Mouse (Mus musculus) urinary bladder, postnatal 4 days (tissue): ENCODE results near the gene Gpatch8.

Experiments
- DNase-seq, 2 experiments: peaks; one replicate each; pipeline ENCODE4 v3.0.0; 2021 to 2022; ENCODE audit warnings: low spot score in 2 of 2

Gpatch8 gene

GRCm38 (mm10) chr11:102496732-102497131 is 59.5 kb downstream of the Gpatch8 start:
- no peak for DNase-seq

GRCm38 (mm10) chr11:102496206-102496605 is 60.0 kb downstream of the Gpatch8 start:
- no peak for DNase-seq

GRCm38 (mm10) chr11:102495742-102496141 is 60.5 kb downstream of the Gpatch8 start:
- no peak for DNase-seq

GRCm38 (mm10) chr11:102495114-102495513 is 61.1 kb downstream of the Gpatch8 start:
- DNase-seq = no peak

GRCm38 (mm10) chr11:102494063-102494650 is 62.0 kb downstream of the Gpatch8 start:
- DNase-seq = no peak

- DNase-seq = no peak
Observed at GRCm38 (mm10) chr11:102493241-102493640, 63.0 kb downstream of the Gpatch8 start.

- DNase-seq = no peak
Observed at GRCm38 (mm10) chr11:102487901-102488300, 68.3 kb downstream of the Gpatch8 start.

- no peak for DNase-seq
Observed at GRCm38 (mm10) chr11:102486733-102487386, 69.3 kb downstream of the Gpatch8 start.

GRCm38 (mm10) chr11:102481779-102482178 is 74.4 kb downstream of the Gpatch8 start:
- no peak for DNase-seq

GRCm38 (mm10) chr11:102480897-102481296 is 75.3 kb downstream of the Gpatch8 start:
- DNase-seq = no peak

GRCm38 (mm10) chr11:102480111-102480510 is 76.1 kb downstream of the Gpatch8 start:
- no peak for DNase-seq

- DNase-seq = no peak
Observed at GRCm38 (mm10) chr11:102479581-102479980, 76.6 kb downstream of the Gpatch8 start.

- no peak for DNase-seq
Observed at GRCm38 (mm10) chr11:102478671-102479070, 77.5 kb downstream of the Gpatch8 start.

GRCm38 (mm10) chr11:102475027-102475426 is 81.2 kb downstream of the Gpatch8 start:
- no peak for DNase-seq

GRCm38 (mm10) chr11:102469648-102470357 is 86.4 kb downstream of the Gpatch8 start, which contains the start of gene Itga2b:
TSS of gene Itga2b (minus strand) at chr11:102470122.
- DNase-seq = no peak

- peak; percentile 99 to 100 for DNase-seq
Observed at GRCm38 (mm10) chr11:102467041-102467631, 89.1 kb downstream of the Gpatch8 start.

- DNase-seq = peak in 1 of 2 experiments; percentile 41
Observed at GRCm38 (mm10) chr11:102465713-102466436, 90.3 kb downstream of the Gpatch8 start.

- no peak for DNase-seq
Observed at GRCm38 (mm10) chr11:102464901-102465300, 91.3 kb downstream of the Gpatch8 start.

GRCm38 (mm10) chr11:102461764-102462163 is 94.4 kb downstream of the Gpatch8 start:
- DNase-seq = no peak

- DNase-seq = no peak
Observed at GRCm38 (mm10) chr11:102460541-102460940, 95.7 kb downstream of the Gpatch8 start.

GRCm38 (mm10) chr11:102455740-102456396 is 100.3 kb downstream of the Gpatch8 start:
- peak; percentile 72 to 80 for DNase-seq
